Mouse (Mus musculus) liver, adult (tissue): ENCODE measurements around the gene Zfhx3.
A peak's percentile ranks its signal among the peaks of the same experiment; 100 is the strongest.

Source experiments
- GATA4 ChIP-seq: IDR thresholded peaks from 2 replicates; pipeline ENCODE4 v1.6.1; 2014; ENCODE audit warnings: mild to moderate bottlenecking, low read length; ENCODE audit not compliant: insufficient replicate concordance

Gene Zfhx3

DNA sequence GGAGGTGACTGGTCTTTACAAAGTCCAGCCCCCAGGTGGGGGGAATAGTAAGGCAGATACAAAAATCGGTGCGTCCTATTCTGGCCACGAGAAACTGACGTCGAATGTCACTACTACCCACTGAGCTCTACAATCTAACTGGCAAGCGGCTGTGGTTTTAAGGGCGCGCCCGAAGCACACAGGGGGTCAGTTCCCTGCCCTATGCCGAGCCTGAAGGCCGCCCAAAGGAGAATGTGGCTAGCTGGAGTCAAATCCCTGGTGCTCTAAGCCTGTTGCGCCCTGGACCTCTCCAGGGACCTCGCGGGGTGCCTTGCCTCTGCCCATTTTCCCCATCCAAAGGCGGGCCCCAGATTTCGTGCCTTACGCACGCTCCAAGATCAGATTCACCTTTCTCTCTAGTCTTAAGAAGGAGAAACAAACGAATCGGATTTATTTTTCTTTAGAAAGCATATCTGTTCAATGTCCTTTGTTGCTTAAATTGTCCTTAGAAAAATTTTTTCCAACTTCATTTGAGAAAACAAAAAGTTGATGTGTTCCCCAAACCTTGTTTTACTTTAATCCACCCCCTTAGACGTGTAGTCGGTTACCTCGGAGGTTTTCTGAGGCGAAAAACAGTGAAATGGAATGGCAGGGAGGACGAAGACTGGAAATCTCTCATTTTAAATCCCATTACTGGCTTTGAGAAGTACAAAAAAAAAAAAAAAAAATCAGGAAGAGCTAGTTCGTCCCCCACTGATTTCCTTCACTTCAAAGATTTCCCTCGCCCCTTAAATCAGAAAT is 754.4 kb downstream of the Zfhx3 start:
- no peak for TF ChIP-seq GATA4

GRCm38 (mm10) chr8:108697589-108697988 is 755.1 kb downstream of the Zfhx3 start:
- TF ChIP-seq GATA4 = no peak

DNA sequence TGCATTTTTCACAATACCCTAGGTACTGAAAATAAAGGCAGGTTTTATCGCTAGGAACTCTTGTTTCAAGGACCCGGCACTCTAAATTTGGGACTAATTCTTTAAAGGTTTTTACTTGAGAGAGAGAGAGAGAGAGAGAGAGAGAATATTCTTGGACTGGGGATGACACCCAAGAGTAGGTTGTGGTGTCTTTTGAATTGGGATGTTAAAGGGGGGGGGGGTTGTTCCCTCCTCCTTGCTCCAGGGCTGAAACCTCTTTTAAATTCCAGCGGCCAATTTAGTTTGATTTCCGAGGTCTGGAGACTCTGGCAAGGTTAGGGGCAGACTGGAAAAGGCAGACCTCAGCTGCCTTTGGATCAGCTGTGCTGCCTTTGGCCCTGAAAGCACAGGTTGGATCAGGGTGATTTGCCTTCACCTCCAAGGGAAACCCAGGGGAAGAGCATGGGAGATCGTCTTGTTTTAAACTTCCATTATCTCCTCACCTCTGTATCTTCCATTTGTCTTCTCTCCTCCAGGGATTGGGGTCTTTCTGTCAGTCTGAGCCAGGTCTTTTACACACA is 755.7 kb downstream of the Zfhx3 start:
- TF ChIP-seq GATA4 = no peak

GRCm38 (mm10) chr8:108699011-108699410 is 756.6 kb downstream of the Zfhx3 start:
- TF ChIP-seq GATA4 = no peak

DNA sequence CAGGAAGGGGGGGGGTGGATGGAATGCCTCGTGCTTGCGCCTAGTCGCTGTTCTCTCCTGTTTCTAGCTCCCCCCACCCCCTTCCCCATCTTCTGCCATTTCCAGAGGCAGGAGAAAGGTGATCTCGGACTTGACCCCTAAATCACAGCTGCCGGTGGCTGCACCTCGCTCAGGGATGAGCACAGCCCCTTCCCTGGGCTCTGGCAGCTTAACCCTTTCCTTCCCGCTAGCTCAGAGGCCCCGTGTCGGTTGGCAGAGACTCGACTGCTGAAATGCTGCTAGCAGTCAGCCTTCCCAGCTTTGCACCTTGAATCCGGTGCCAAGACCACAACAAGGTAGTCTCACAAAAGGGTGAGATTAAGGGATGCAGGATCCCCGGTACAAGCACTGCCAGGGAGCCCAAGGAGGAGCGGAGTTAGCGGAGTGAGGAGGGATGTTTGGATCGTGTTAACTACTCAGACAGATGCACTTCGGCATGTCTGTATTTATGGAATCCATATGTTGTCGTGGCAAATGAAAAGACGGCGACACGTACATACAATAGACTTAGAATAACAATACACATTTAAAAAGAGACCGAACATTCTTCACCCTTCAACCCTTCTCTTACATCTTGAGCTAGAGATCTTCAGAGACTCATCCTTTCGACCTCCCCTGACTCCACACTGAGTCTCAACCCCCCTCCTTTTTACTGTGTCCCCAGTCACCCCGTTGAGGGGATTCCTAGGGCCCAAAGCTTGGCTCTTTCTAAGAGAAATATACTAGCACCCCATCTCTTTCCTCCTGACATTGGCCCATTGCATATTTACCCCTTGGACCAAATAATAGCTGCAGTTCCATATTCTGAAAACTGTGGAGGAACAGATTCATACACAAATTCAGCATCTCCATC is 757.3 kb downstream of the Zfhx3 start:
- no peak for TF ChIP-seq GATA4

- TF ChIP-seq GATA4 = no peak
Measured at GRCm38 (mm10) chr8:108701381-108702175, 759.1 kb downstream of the Zfhx3 start.

GRCm38 (mm10) chr8:108702201-108702600 is 759.8 kb downstream of the Zfhx3 start:
- TF ChIP-seq GATA4 = no peak

DNA sequence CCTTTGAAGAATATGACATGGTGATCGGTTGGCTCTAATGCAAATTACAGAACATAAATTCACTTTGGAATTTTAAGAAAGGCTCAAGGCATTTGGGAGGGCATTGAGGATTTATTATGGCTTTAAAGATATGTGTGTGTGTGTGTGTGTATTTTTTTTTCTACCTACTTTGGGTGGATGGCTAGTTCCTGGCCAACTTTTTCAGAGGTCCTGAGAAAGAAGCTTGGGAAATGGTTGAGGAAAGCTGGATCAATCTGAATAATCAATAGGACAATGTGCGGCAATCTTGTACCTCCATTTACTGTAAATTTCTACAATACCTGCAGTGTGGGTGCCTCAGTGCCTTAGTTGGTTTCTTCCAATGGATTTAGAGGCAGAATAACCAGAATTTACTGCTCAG is 763.3 kb downstream of the Zfhx3 start:
- TF ChIP-seq GATA4 = no peak

GRCm38 (mm10) chr8:108706491-108706847 is 764.0 kb downstream of the Zfhx3 start:
- TF ChIP-seq GATA4 = no peak

- TF ChIP-seq GATA4 = no peak
Measured at GRCm38 (mm10) chr8:108706848-108707541, 764.6 kb downstream of the Zfhx3 start.

DNA sequence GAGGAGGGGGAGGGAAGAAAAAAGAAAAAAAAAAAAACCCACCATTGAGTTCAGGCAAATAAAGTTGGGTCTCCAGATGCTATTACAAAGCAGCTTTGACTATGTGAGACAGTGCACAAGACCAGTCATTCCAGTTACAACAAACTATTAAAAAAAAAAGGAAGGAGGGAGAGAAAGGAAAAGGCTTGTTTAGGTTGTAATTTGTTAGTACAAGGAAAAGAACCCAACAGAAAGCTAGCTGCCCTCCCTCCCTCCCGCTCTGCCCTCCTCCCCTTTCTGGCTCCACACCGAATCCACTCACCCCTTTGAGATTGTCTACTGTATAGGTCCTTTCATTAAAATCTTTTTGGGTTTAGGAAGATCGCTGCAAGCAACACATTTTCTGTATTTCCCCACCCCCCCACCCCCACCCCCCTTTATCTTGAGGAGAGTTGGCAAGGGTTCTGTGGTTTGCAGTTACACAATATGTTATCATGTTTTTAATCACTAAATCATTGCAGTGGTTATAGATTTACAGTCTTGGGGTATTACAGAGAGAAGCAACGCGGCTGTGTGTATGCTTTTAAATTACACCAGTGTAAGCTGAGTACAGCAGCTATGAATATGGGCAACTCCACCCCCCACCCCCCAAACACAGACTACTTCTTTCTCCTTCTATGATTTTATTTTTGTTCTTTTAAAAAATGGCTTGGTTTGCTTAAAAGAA is 765.3 kb downstream of the Zfhx3 start:
- TF ChIP-seq GATA4 = peak; percentile 63; the same call in 1 of the 2 replicates

- TF ChIP-seq GATA4 = no peak
Measured at GRCm38 (mm10) chr8:108708833-108709387, 766.5 kb downstream of the Zfhx3 start.

DNA sequence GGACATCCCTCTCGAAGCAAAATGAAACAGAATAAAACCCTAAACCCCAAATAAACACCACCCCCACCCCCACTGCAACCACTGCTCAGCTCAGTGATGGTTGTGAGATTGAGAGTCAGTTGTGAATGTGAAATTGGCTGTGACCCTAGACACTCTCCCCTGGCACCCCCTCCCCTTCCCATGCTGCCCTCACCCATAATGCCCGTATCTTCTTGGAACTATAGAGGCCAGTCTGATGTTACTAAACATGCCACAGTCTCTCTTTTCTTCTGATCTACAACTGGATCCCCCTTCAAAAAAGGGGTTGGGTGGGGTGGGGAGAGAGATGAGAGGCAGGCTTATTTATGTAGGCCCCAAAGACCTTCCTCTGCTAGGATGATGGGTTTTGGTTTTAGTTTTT is 767.0 kb downstream of the Zfhx3 start:
- TF ChIP-seq GATA4 = no peak
